Mouse (Mus musculus): ENCODE measurements around the gene Ahcy.

GRCm38 (mm10) chr2:155018762-155019641, 55.3 kb downstream of the Ahcy start:
- peak; percentile 12; the same call in 1 of the 2 replicates for TF ChIP-seq CTCF (IDR thresholded peaks at IDR 0.05)
- TF ChIP-seq EP300 (IDR thresholded peaks at IDR 0.05), result no peak
